Mouse (Mus musculus) layer of hippocampus, postnatal 10 days (tissue): ENCODE data around the gene Olfr640. TPM values are rescaled to one million over a fixed set of nuclear protein-coding genes. Genes with fewer than 3 reads are reported as not detected.

Experiments
- DNase-seq, 2 experiments: peaks; one replicate each; pipeline ENCODE4 v3.0.0; 2021; ENCODE audit warnings: low spot score in 2 of 2
- long read RNA-seq: library from polyadenylated mRNA; stranded (forward); transcript quantifications from one replicate; pipeline ENCODE4 v2.0.0, GENCODE M21; 2023
- total RNA-seq, 2 experiments: library from RNA; stranded (reverse); gene quantifications; 2 replicates each; pipeline ENCODE4 v1.2.3; 2021

Gene Olfr640
- total RNA-seq = not detected
- long read RNA-seq = 0 reads

GRCm38 (mm10) chr7:104025473-104025872 is at the start of gene Olfr640:
Olfr640 (minus strand) TSS chr7:104025573.
- DNase-seq = no peak

DNA sequence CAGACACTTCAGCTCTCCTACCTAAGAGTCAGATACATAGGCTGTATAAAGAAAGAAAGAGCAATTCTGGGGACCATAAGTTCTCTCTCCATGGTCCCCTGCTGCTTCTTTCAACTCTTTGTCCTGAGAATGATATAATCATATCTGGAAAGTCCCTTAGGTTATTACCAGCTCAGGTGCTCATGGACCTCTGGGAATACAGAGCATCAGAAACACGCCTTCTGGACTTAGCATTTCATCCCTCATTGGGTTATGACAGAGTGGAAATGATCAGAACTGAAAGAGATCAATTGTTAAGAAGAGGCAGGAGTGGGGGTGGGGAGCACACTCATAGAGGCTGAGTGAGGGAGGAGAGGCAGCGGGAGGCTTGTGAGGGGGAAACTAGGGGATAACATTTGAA is 46.4 kb upstream of the Olfr640 start, which contains the start of gene Olfr644:
Olfr644 (minus strand) TSS at position 101 of the 400 bp plus-strand sequence.
- no peak for DNase-seq

- no peak for DNase-seq
Observed at GRCm38 (mm10) chr7:104061345-104061744, 36.0 kb upstream of the Olfr640 start, which contains the start of gene 4930516K23Rik. 4930516K23Rik (minus strand) TSS chr7:104061445.

GRCm38 (mm10) chr7:104059215-104059614 is 33.8 kb upstream of the Olfr640 start:
- DNase-seq = no peak

- no peak for DNase-seq
Observed at GRCm38 (mm10) chr7:104052566-104052965, 27.2 kb upstream of the Olfr640 start, which contains the start of gene Olfr642. Olfr642 (minus strand) TSS chr7:104052666.

GRCm38 (mm10) chr7:104050745-104051144 is 25.4 kb upstream of the Olfr640 start:
- no peak for DNase-seq

- no peak for DNase-seq
Observed at GRCm38 (mm10) chr7:104035145-104035544, 9.8 kb upstream of the Olfr640 start, which contains the start of gene Olfr641. Olfr641 (plus strand) TSS chr7:104035445.

- no peak for DNase-seq
Observed at GRCm38 (mm10) chr7:104026978-104027377, 1.6 kb upstream of the Olfr640 start.

GRCm38 (mm10) chr7:104021651-104022050 is 3.7 kb downstream of the Olfr640 start:
- DNase-seq = no peak

GRCm38 (mm10) chr7:104018953-104019352 is 6.4 kb downstream of the Olfr640 start:
- DNase-seq = no peak

DNA sequence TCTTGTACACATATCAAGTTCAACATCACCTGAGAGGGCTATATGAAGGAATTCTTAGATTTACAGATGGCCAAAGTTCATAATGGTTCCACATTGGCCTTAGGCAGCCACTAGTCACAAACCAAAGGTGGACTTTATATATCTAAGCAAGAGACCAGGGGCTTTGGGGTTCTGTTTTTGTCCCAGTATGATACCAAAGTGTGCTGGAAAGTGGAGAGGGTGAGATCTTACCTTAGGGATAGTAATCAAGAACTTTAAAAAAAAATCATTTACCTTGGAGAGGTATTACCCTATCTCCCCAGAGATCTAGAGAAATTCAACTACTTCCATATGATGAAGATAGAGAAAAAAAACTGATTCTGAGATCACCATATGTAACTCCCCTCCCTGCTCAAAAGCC is 8.2 kb downstream of the Olfr640 start, which contains the start of gene Olfr639:
Olfr639 (minus strand) TSS at position 101 of the 400 bp plus-strand sequence.
- no peak for DNase-seq

DNA sequence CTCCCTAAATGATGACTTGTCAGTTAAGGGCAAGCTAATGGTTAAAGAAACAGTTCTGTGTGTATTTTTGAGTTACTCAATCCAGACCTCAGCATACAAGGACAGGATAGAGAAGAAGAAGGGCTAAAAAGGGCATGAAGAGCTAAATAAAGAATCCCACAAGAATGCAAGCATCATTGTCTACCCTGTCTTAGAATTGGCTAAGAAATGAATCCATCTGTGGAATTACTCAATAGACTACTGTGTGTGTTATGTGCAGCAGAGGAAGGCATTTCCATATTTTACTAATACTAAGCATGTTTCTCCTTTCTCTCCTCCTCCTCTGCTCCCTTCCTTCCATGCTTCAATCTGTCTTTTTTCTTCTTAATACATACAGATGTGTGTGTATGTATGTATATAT is 26.2 kb downstream of the Olfr640 start:
- no peak for DNase-seq

DNA sequence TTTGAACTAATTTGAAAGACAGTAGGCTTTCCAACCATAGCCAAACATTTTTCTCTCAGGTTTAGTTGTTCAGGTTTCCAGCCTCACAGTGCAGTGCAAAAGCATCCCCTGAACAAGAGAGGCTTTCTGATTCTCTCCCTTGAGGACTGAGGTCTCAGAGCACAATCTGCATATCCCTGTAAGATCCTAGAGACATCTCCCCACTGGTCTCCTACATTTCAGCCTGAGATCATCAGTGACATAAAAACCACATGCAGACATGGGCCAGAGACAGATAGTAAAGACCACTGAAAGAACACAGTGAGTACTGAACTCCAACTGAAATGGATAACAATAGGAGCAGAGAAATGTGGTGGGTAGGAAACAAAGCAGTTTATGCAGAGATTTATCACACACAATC is 26.9 kb downstream of the Olfr640 start, which contains the start of gene Olfr638:
Olfr638 (plus strand) TSS at position 301 of the 400 bp plus-strand sequence.
- DNase-seq = no peak

GRCm38 (mm10) chr7:103971782-103972181 is 53.6 kb downstream of the Olfr640 start:
- DNase-seq = no peak

- no peak for DNase-seq
Observed at GRCm38 (mm10) chr7:103970852-103971251, 54.5 kb downstream of the Olfr640 start, which contains the start of gene Olfr635. Olfr635 (plus strand) TSS chr7:103971152.

Other genes with a start within 250 kb of the Olfr640 start
- not detected for gene Olfr68, start 245.9 kb downstream of the Olfr640 start, total RNA-seq
- gene Olfr67, start 233.8 kb downstream of the Olfr640 start, total RNA-seq = not detected
- 10 to 100 TPM; 83.8 to 97.7 TPM for gene Hbb-bt, start 211.6 kb downstream of the Olfr640 start, total RNA-seq
- 100 to 1,000 TPM; 744 to 802 TPM for gene Hbb-bs, start 197.5 kb downstream of the Olfr640 start, total RNA-seq
- not detected for gene Hbb-bh2, start 185.1 kb downstream of the Olfr640 start, total RNA-seq
- gene Hbb-bh1, start 182.4 kb downstream of the Olfr640 start, total RNA-seq = not detected
- not detected for gene Hbb-y, start 172.4 kb downstream of the Olfr640 start, total RNA-seq
- not detected for gene Olfr66, start 139.3 kb downstream of the Olfr640 start, total RNA-seq
- gene Olfr64, start 131.1 kb downstream of the Olfr640 start, total RNA-seq = not detected
- gene Olfr65, start 122.1 kb downstream of the Olfr640 start, total RNA-seq = not detected
- not detected for gene Olfr631, start 96.7 kb downstream of the Olfr640 start, total RNA-seq
- not detected for gene Olfr632, start 91.2 kb downstream of the Olfr640 start, total RNA-seq
- not detected for gene Olfr633, start 81.1 kb downstream of the Olfr640 start, total RNA-seq
- gene Olfr635, start 54.4 kb downstream of the Olfr640 start, total RNA-seq = under 1 TPM; 0.11 TPM
- gene Olfr638, start 26.8 kb downstream of the Olfr640 start, total RNA-seq = not detected
- under 1 TPM; 0.09 to 0.16 TPM for gene Olfr639, start 8.3 kb downstream of the Olfr640 start, total RNA-seq
- gene Olfr641, start 9.9 kb upstream of the Olfr640 start, total RNA-seq = not detected
- not detected for gene Olfr642, start 27.1 kb upstream of the Olfr640 start, total RNA-seq
- not detected for gene 4930516K23Rik, start 35.9 kb upstream of the Olfr640 start, total RNA-seq
- not detected for gene Olfr644, start 46.3 kb upstream of the Olfr640 start, total RNA-seq
- not detected for gene Olfr645, start 59.9 kb upstream of the Olfr640 start, total RNA-seq
- not detected for gene Olfr646, start 79.3 kb upstream of the Olfr640 start, total RNA-seq
- gene Ubqln5, start 104.3 kb upstream of the Olfr640 start, total RNA-seq = not detected
- gene Olfr643, start 111.8 kb upstream of the Olfr640 start, total RNA-seq = not detected
- gene Ubqln3, start 117.7 kb upstream of the Olfr640 start, total RNA-seq = not detected
- gene Ubqlnl, start 125.0 kb upstream of the Olfr640 start, total RNA-seq = not detected
- gene Olfm5, start 139.3 kb upstream of the Olfr640 start, total RNA-seq = not detected
- gene Olfr648, start 157.8 kb upstream of the Olfr640 start, total RNA-seq = under 1 TPM; 0.11 to 0.18 TPM
- not detected for gene Olfr649, start 170.4 kb upstream of the Olfr640 start, total RNA-seq
- under 1 TPM; 0.41 to 0.47 TPM for gene Trim6, start 193.2 kb upstream of the Olfr640 start, total RNA-seq
- gene Trim34a, start 218.9 kb upstream of the Olfr640 start, total RNA-seq = 1 to 10 TPM; 1.1 to 1.2 TPM